Mouse (Mus musculus): ENCODE results near the gene Wfdc16. TPM values are rescaled to one million over a fixed set of nuclear protein-coding genes. Genes with fewer than 3 reads are reported as not detected.
"Not testable (repeated sequence)": the region's sequence is repeated elsewhere in the genome, so short reads cannot be mapped to it uniquely, and the experiment has no call there.

Gene Wfdc16
- polyA plus RNA-seq, 1 experiment from 2014 or later, result not detected

- 85% methylated on average over 3 of the region's 3 CpGs for WGBS
Observed at GRCm38 (mm10) chr2:164615386-164615785, 23.2 kb downstream of the Wfdc16 start.

GRCm38 (mm10) chr2:164613471-164613870 is 25.1 kb downstream of the Wfdc16 start, which contains the start of the genes Wfdc6b and Wfdc8:
Wfdc6b (plus strand) TSS chr2:164613522.
Wfdc8 (minus strand) TSS chr2:164613626.
- not testable (repeated sequence) for H3K9me3 ChIP-seq (ENCODE audit: control insufficient read depth, low read length); H3K36me3 ChIP-seq (ENCODE audit: control insufficient read depth, insufficient read depth, low read length); H3K27me3 ChIP-seq (replicated peaks; ENCODE audit: control insufficient read depth, insufficient read depth, low read length); H3K4me1 ChIP-seq (ENCODE audit: control insufficient read depth, insufficient read depth, low read length); H3K27ac ChIP-seq (replicated peaks; ENCODE audit: low read depth, low read length); DNase-seq (ENCODE audit: low spot score); H3K4me2 ChIP-seq (ENCODE audit: low read depth, low read length); ATAC-seq (ENCODE audit: low read depth); H3K4me3 ChIP-seq (ENCODE audit: low read depth, low read length); H3K9ac ChIP-seq (ENCODE audit: low read depth, low read length)
- WGBS, result 46% methylated on average over 8 of the region's 8 CpGs

More at GRCm38 (mm10) chr2:164615386-164615785, 23.2 kb downstream of the Wfdc16 start:
- DNase-seq (ENCODE audit: low spot score), result no peak
- no peaks in the 10 kb centered on the region for H3K4me1 ChIP-seq (ENCODE audit: control insufficient read depth, insufficient read depth, low read length)
- H3K36me3 ChIP-seq (ENCODE audit: control insufficient read depth, insufficient read depth, low read length), result no peaks in the 10 kb centered on the region
- H3K9ac ChIP-seq (ENCODE audit: low read depth, low read length), result no peak overlapping the region
- no peak overlapping the region for H3K27ac ChIP-seq (replicated peaks; ENCODE audit: low read depth, low read length)
- H3K4me2 ChIP-seq (ENCODE audit: low read depth, low read length), result no peak overlapping the region
- no peak overlapping the region for H3K4me3 ChIP-seq (ENCODE audit: low read depth, low read length)
- no peak for ATAC-seq (ENCODE audit: low read depth)
- no peaks in the 10 kb centered on the region for H3K27me3 ChIP-seq (replicated peaks; ENCODE audit: control insufficient read depth, insufficient read depth, low read length)
- H3K9me3 ChIP-seq (ENCODE audit: control insufficient read depth, low read length), result no peaks in the 10 kb centered on the region

GRCm38 (mm10) chr2:164608781-164609180 is 29.8 kb downstream of the Wfdc16 start:
- Histone ChIP-seq H3K4me2 (ENCODE audit: low read depth, low read length) (no peak overlapping the region), H3K9ac (ENCODE audit: low read depth, low read length) (no peak overlapping the region), H3K4me3 (ENCODE audit: low read depth, low read length) (no peak overlapping the region), H3K9me3 (ENCODE audit: control insufficient read depth, low read length) (no peaks in the 10 kb centered on the region), H3K36me3 (ENCODE audit: control insufficient read depth, insufficient read depth, low read length) (no peaks in the 10 kb centered on the region), H3K27ac (replicated peaks; ENCODE audit: low read depth, low read length) (no peak overlapping the region), H3K27me3 (replicated peaks; ENCODE audit: control insufficient read depth, insufficient read depth, low read length) (no peaks in the 10 kb centered on the region), H3K4me1 (ENCODE audit: control insufficient read depth, insufficient read depth, low read length) (no peaks in the 10 kb centered on the region)
- WGBS, result 80% methylated on average over 6 of the region's 6 CpGs
- ATAC-seq (ENCODE audit: low read depth), result no peak
- DNase-seq (ENCODE audit: low spot score), result no peak

- DNase-seq (ENCODE audit: low spot score) (no peak), ATAC-seq (ENCODE audit: low read depth) (no peak)
- H3K9me3 ChIP-seq (ENCODE audit: control insufficient read depth, low read length), result peaks cover 3% of the 10 kb centered on the region; the same call in 1 of the 2 replicates
- no peak overlapping the region for H3K9ac ChIP-seq (ENCODE audit: low read depth, low read length)
- H3K4me3 ChIP-seq (ENCODE audit: low read depth, low read length), result no peak overlapping the region
- H3K27ac ChIP-seq (replicated peaks; ENCODE audit: low read depth, low read length), result no peak overlapping the region
- no peaks in the 10 kb centered on the region for H3K27me3 ChIP-seq (replicated peaks; ENCODE audit: control insufficient read depth, insufficient read depth, low read length)
- 81% methylated on average over 8 of the region's 8 CpGs for WGBS
- no peaks in the 10 kb centered on the region for H3K36me3 ChIP-seq (ENCODE audit: control insufficient read depth, insufficient read depth, low read length)
- H3K4me1 ChIP-seq (ENCODE audit: control insufficient read depth, insufficient read depth, low read length), result no peaks in the 10 kb centered on the region
- no peak overlapping the region for H3K4me2 ChIP-seq (ENCODE audit: low read depth, low read length)
Observed at GRCm38 (mm10) chr2:164604411-164604810, 34.2 kb downstream of the Wfdc16 start.

- WGBS, result 90% methylated on average over 3 of the region's 3 CpGs
Observed at GRCm38 (mm10) chr2:164603482-164603881, 35.1 kb downstream of the Wfdc16 start.

GRCm38 (mm10) chr2:164600179-164600578 is 38.4 kb downstream of the Wfdc16 start:
- Histone ChIP-seq H3K27ac (replicated peaks; ENCODE audit: low read depth, low read length) (no peak overlapping the region), H3K4me1 (ENCODE audit: control insufficient read depth, insufficient read depth, low read length) (no peaks in the 10 kb centered on the region), H3K27me3 (replicated peaks; ENCODE audit: control insufficient read depth, insufficient read depth, low read length) (no peaks in the 10 kb centered on the region), H3K4me2 (ENCODE audit: low read depth, low read length) (no peak overlapping the region), H3K9ac (ENCODE audit: low read depth, low read length) (no peak overlapping the region), H3K4me3 (ENCODE audit: low read depth, low read length) (no peak overlapping the region), H3K9me3 (ENCODE audit: control insufficient read depth, low read length) (peaks cover 3% of the 10 kb centered on the region; the same call in 1 of the 2 replicates), H3K36me3 (ENCODE audit: control insufficient read depth, insufficient read depth, low read length) (no peaks in the 10 kb centered on the region)
- DNase-seq (ENCODE audit: low spot score) (no peak), ATAC-seq (ENCODE audit: low read depth) (no peak)
- 67% methylated on average over 3 of the region's 3 CpGs for WGBS

More at GRCm38 (mm10) chr2:164603482-164603881, 35.1 kb downstream of the Wfdc16 start:
- ATAC-seq (ENCODE audit: low read depth), result no peak
- H3K9me3 ChIP-seq (ENCODE audit: control insufficient read depth, low read length), result peaks cover 3% of the 10 kb centered on the region; the same call in 1 of the 2 replicates
- H3K4me2 ChIP-seq (ENCODE audit: low read depth, low read length), result no peak overlapping the region
- H3K9ac ChIP-seq (ENCODE audit: low read depth, low read length), result no peak overlapping the region
- H3K36me3 ChIP-seq (ENCODE audit: control insufficient read depth, insufficient read depth, low read length), result no peaks in the 10 kb centered on the region
- DNase-seq (ENCODE audit: low spot score), result no peak
- no peaks in the 10 kb centered on the region for H3K27me3 ChIP-seq (replicated peaks; ENCODE audit: control insufficient read depth, insufficient read depth, low read length)
- H3K27ac ChIP-seq (replicated peaks; ENCODE audit: low read depth, low read length), result no peak overlapping the region
- H3K4me1 ChIP-seq (ENCODE audit: control insufficient read depth, insufficient read depth, low read length), result no peaks in the 10 kb centered on the region
- H3K4me3 ChIP-seq (ENCODE audit: low read depth, low read length), result no peak overlapping the region

GRCm38 (mm10) chr2:164593494-164593893 is 45.1 kb downstream of the Wfdc16 start, which contains the start of gene Eppin:
Eppin (minus strand) TSS chr2:164593594.
- H3K9me3 ChIP-seq (ENCODE audit: control insufficient read depth, low read length), result no peaks in the 10 kb centered on the region
- no peak for DNase-seq (ENCODE audit: low spot score)
- H3K27me3 ChIP-seq (replicated peaks; ENCODE audit: control insufficient read depth, insufficient read depth, low read length), result no peaks in the 10 kb centered on the region
- no peak within 1 kb of the TSS for H3K9ac ChIP-seq (ENCODE audit: low read depth, low read length)
- H3K36me3 ChIP-seq (ENCODE audit: control insufficient read depth, insufficient read depth, low read length), result no peaks in the 10 kb centered on the region
- no peak within 1 kb of the TSS for H3K4me3 ChIP-seq (ENCODE audit: low read depth, low read length)
- ATAC-seq (ENCODE audit: low read depth), result no peak
- no peak within 1 kb of the TSS for H3K4me2 ChIP-seq (ENCODE audit: low read depth, low read length)
- 77% methylated on average over 4 of the region's 4 CpGs for WGBS
- no peak within 1 kb of the TSS for H3K27ac ChIP-seq (replicated peaks; ENCODE audit: low read depth, low read length)
- no peaks in the 10 kb centered on the region for H3K4me1 ChIP-seq (ENCODE audit: control insufficient read depth, insufficient read depth, low read length)

GRCm38 (mm10) chr2:164592014-164592413 is 46.6 kb downstream of the Wfdc16 start:
- Histone ChIP-seq H3K4me3 (ENCODE audit: low read depth, low read length) (no peak overlapping the region), H3K4me1 (ENCODE audit: control insufficient read depth, insufficient read depth, low read length) (no peaks in the 10 kb centered on the region), H3K9me3 (ENCODE audit: control insufficient read depth, low read length) (no peaks in the 10 kb centered on the region), H3K27me3 (replicated peaks; ENCODE audit: control insufficient read depth, insufficient read depth, low read length) (no peaks in the 10 kb centered on the region), H3K9ac (ENCODE audit: low read depth, low read length) (no peak overlapping the region), H3K36me3 (ENCODE audit: control insufficient read depth, insufficient read depth, low read length) (no peaks in the 10 kb centered on the region), H3K4me2 (ENCODE audit: low read depth, low read length) (no peak overlapping the region), H3K27ac (replicated peaks; ENCODE audit: low read depth, low read length) (no peak overlapping the region)
- WGBS, result 4% methylated on average over 4 of the region's 4 CpGs
- DNase-seq (ENCODE audit: low spot score) (peak; percentile 69), ATAC-seq (ENCODE audit: low read depth) (peak; percentile 44; the same call in 1 of the 2 replicates)

GRCm38 (mm10) chr2:164585025-164585725 is 53.4 kb downstream of the Wfdc16 start, which contains the start of gene Wfdc6a:
Wfdc6a (minus strand) TSS chr2:164585447.
- not testable (repeated sequence) for H3K9ac ChIP-seq (ENCODE audit: low read depth, low read length); H3K36me3 ChIP-seq (ENCODE audit: control insufficient read depth, insufficient read depth, low read length); H3K4me2 ChIP-seq (ENCODE audit: low read depth, low read length); H3K4me3 ChIP-seq (ENCODE audit: low read depth, low read length); H3K9me3 ChIP-seq (ENCODE audit: control insufficient read depth, low read length); ATAC-seq (ENCODE audit: low read depth); H3K4me1 ChIP-seq (ENCODE audit: control insufficient read depth, insufficient read depth, low read length); H3K27ac ChIP-seq (replicated peaks; ENCODE audit: low read depth, low read length); H3K27me3 ChIP-seq (replicated peaks; ENCODE audit: control insufficient read depth, insufficient read depth, low read length)
- DNase-seq (ENCODE audit: low spot score), result peak; percentile 53
- WGBS, result 51% methylated on average over 13 of the region's 13 CpGs

Data from embryonic facial prominence, embryonic 14.5 days (tissue).